Mouse (Mus musculus) forebrain, embryonic 11.5 days (tissue): ENCODE data around the gene Rac3. TPM values are rescaled to one million over a fixed set of nuclear protein-coding genes. Genes with fewer than 3 reads are reported as not detected.

Experiments
- ATAC-seq: fragments of 200-750 bp; cut with Nextera tagmentation; replicated peaks from 2 replicates; pipeline ENCODE4 v1.8.0; 2017; ENCODE audit warnings: moderate TSS enrichment; ENCODE audit not compliant: low FRiP score
- DNase-seq: peaks from one replicate; pipeline ENCODE4 v3.0.0-alpha.2; 2017; ENCODE audit warnings: low spot score
- H3K27ac ChIP-seq: fragments of 300-500 bp; sonication (generic); 2 replicates; pipeline ENCODE4 v1.5.1; 2014; ENCODE audit warnings: low read depth, low read length
- H3K27me3 ChIP-seq: fragments of 300-500 bp; sonication (generic); 2 replicates; pipeline ENCODE4 v1.6.1; 2014; ENCODE audit warnings: mild to moderate bottlenecking, low read length, mixed read lengths; ENCODE audit not compliant: control insufficient read depth, insufficient read depth
- H3K36me3 ChIP-seq: fragments of 300-500 bp; sonication (generic); 2 replicates; pipeline ENCODE4 v1.6.1; 2014; ENCODE audit warnings: mild to moderate bottlenecking, low read length, moderate library complexity, mixed read lengths; ENCODE audit not compliant: control insufficient read depth, insufficient read depth
- H3K4me1 ChIP-seq: fragments of 300-500 bp; sonication (generic); replicated peaks from 2 replicates; pipeline ENCODE4 v1.6.1; 2014; ENCODE audit warnings: low read length, mixed read lengths; ENCODE audit not compliant: control insufficient read depth, insufficient read depth
- H3K4me2 ChIP-seq: fragments of 300-500 bp; sonication (generic); 2 replicates; pipeline ENCODE4 v1.6.1; 2014; ENCODE audit warnings: low read depth, mild to moderate bottlenecking, low read length, moderate library complexity, mixed read lengths; ENCODE audit not compliant: severe bottlenecking
- H3K4me3 ChIP-seq: fragments of 300-500 bp; sonication (generic); 2 replicates; pipeline ENCODE4 v1.5.1; 2014; ENCODE audit warnings: low read depth, low read length
- H3K9ac ChIP-seq: fragments of 300-500 bp; sonication (generic); 2 replicates; pipeline ENCODE4 v1.6.1; 2014; ENCODE audit warnings: low read length
- H3K9me3 ChIP-seq: fragments of 300-500 bp; sonication (generic); 2 replicates; pipeline ENCODE4 v1.6.1; 2016; ENCODE audit warnings: low read length, mixed read lengths; ENCODE audit not compliant: control insufficient read depth
- WGBS: fragments of 180-500 bp; shearing (Covaris S2); extraction: QIAGEN DNeasy Blood & Tissue Kit; methylation state at CpG from one replicate; pipeline ENCODE4 v1.1.7; 2014; 5-methylcytosine and 5-hydroxymethylcytosine counted together
- polyA plus RNA-seq: library from polyadenylated mRNA; unstranded; fragments of >200 nt; fragmentation: Nextera tagmentation; extraction: Ambion mirVana; gene quantifications from 2 replicates; pipeline ENCODE4 v1.2.1, GENCODE M21; 2014

Rac3 gene
- polyA plus RNA-seq, 1 experiment from 2014 or later: 7.5 TPM

DNA sequence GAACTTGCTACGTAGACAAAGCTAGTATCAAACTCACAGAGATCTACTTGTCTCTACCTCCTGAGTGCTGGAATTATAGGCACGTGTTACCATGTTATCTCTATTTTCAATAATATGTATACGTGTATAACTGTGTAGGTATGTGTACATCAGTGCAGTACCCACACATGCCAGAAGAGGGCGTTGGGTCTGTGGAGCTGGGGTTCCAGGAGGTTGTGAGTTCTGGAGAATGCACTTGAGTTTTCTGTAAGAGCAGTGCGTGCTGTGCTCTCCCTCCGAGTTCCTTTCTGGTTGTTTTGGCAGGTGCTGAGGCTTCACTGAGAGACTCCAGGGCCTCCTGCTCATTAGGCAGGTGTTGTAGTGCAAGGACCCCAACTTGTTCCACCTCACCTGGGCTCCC is 24.7 kb upstream of the Rac3 start:
- Histone ChIP-seq H3K9ac (no peak overlapping the region), H3K4me1 (peaks cover 5% of the 10 kb centered on the region; the same call in 1 of the 2 replicates), H3K4me2 (no peak overlapping the region), H3K4me3 (no peak overlapping the region), H3K36me3 (no peaks in the 10 kb centered on the region; the same call in 1 of the 2 replicates), H3K27ac (no peak overlapping the region), H3K27me3 (no peaks in the 10 kb centered on the region), H3K9me3 (no peaks in the 10 kb centered on the region)
- DNase-seq: no peak
- no peak for ATAC-seq
- 91% methylated on average over 6 of the region's 6 CpGs for WGBS

DNA sequence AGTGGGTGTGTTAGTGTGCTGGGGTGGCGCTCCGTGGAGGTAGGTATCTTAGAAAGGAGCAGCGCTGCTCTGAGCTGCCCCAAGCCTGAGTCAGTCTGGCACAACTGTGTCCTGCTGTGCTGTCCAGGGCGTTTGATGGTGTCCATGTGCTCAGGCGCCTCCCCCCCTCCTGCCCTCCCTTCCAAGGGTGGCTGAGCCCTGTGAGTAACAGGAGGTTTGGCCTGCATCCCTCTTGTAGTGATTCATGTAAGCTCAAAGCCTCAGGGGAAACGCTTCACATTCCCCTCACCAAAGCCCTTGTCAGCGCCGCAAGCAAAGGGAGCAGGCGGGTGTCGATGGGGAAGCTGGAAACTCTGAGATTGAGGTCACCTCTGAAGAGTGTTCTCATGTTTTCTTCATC is 23.5 kb upstream of the Rac3 start:
- peaks cover 5% of the 10 kb centered on the region; the same call in 1 of the 2 replicates for H3K4me1 ChIP-seq
- H3K4me2 ChIP-seq: no peak overlapping the region
- ATAC-seq (no peak), DNase-seq (no peak)
- H3K27ac ChIP-seq: no peak overlapping the region
- 77% methylated on average over 10 of the region's 10 CpGs for WGBS
- no peaks in the 10 kb centered on the region for H3K9me3 ChIP-seq
- no peaks in the 10 kb centered on the region for H3K27me3 ChIP-seq
- H3K4me3 ChIP-seq: no peak overlapping the region
- H3K36me3 ChIP-seq: no peaks in the 10 kb centered on the region; the same call in 1 of the 2 replicates
- H3K9ac ChIP-seq: no peak overlapping the region

DNA sequence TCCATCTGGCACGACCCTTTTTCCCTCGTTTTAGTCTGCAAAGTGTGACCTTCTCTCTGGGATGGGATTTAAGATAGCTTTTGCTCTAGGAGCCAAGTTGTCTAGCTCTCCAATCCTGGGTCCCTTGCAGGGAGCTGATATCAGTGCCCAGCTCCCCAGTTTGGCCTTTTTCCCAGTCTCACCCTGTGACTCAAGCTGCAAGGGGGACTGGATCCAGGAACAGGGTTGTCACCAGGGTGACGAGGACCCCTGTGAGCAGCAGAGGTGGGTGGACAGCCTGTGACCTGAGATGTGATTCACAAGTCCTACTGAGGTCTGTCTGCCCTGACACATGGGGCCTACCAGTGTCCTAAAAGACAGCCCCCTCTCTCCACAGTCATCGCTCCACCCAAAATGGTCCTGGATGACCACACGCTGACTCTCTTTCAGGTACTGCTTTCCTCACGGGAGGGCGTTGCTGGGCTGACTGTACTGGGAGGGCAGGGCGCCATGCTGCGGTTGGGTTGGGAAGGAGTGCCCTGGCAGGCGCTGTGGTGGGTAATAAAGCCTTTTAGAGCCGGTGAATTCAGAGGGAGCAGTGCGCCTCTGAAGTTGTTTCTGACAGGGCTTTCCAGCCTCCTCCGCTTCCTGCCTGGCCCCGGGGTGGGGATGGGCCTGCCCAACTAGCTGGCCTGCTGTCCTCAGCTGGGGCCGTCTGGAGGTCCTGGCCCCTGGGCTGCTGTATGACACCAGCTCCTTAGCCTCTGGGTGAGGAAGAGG is 17.4 kb upstream of the Rac3 start:
- peaks cover 32% of the 10 kb centered on the region for H3K4me1 ChIP-seq
- no peak overlapping the region for H3K4me3 ChIP-seq
- 43% methylated on average over 15 of the region's 15 CpGs for WGBS
- no peaks in the 10 kb centered on the region for H3K27me3 ChIP-seq
- ATAC-seq: no peak
- no peak overlapping the region for H3K4me2 ChIP-seq
- no peaks in the 10 kb centered on the region for H3K36me3 ChIP-seq
- DNase-seq: no peak
- 0 out of 2 replicates have a peak overlapping the region, but pooled peaks have one; percentile 12 for H3K27ac ChIP-seq
- peak overlapping the region; percentile 35; the same call in 1 of the 2 replicates for H3K9ac ChIP-seq
- H3K9me3 ChIP-seq: no peaks in the 10 kb centered on the region

DNA sequence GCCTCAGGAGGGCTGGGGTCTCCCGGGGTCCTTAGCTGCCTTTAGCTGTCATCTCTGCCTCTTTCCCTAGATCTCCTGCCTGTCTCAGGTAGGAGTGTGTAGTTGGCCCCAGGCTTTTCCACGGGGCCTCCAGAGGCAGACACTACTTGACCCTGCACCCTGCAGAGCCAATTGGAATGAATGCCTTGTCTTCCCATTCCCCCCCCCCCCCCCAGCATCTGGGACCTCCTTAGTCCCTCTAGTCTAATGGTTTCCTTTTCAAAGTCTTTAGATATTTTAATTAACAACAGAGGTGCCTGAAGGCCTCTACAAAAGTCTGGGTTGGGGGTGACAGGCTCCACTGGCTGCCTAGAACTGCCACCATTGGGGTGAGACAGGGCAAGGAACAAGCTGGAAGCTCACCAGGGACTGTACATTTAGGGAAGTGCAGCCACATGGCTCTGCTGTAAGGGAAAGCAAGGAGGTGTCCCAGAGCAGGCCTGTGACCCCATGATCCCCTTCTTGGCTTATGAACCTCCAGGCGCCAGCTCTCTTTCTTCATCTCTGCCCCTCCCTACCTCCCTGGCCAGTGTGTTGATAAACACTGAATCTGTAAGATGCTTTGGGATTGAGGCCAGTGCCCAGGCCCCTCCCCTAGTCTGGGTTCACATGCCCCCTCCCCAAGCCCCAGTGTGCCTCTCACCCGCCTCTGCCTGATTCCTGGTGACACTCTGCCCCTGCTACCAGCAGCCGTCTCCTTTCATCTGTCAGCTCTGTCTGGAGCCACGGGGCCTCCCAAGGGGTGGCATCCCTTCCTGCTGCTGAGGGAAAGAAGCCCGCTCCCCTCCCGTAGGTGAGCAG is 16.6 kb upstream of the Rac3 start:
- 0 out of 2 replicates have a peak, but pooled peaks have one; percentile 6 for ATAC-seq
- Histone ChIP-seq H3K4me1 (peaks cover 32% of the 10 kb centered on the region), H3K27ac (no peak overlapping the region)

DNA sequence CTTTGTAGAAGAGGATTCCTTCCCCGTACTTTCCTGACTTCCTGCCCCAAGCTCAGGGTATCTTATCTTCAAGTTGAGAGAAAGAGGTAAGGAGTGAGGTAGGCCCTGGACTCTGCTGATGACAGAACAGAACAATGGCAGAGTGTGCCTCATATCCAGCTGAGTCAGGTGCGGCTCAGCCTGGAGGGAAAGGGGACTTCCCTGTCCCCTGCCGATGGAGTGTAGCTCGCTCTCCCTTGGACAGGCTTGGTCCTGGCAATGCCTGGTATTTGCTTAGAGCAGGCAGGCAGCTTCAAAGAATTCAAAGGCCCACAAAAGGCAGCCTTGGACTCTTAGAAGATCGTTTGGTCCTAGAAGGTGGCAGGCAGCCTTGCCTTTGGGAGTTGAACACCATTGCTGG is 15.2 kb upstream of the Rac3 start:
- H3K4me3 ChIP-seq: no peak overlapping the region
- no peak for ATAC-seq
- no peaks in the 10 kb centered on the region for H3K36me3 ChIP-seq
- no peak overlapping the region for H3K4me2 ChIP-seq
- H3K9me3 ChIP-seq: no peaks in the 10 kb centered on the region
- no peaks in the 10 kb centered on the region for H3K27me3 ChIP-seq
- no peak overlapping the region for H3K9ac ChIP-seq
- 66% methylated on average over 5 of the region's 5 CpGs for WGBS
- no peak for DNase-seq
- H3K4me1 ChIP-seq: peaks cover 32% of the 10 kb centered on the region
- no peak overlapping the region for H3K27ac ChIP-seq

More for the DNA sequence above, 16.6 kb upstream of the Rac3 start:
- WGBS: 17% methylated on average over 8 of the region's 8 CpGs
- Histone ChIP-seq H3K4me2 (no peak overlapping the region), H3K36me3 (no peaks in the 10 kb centered on the region), H3K9me3 (no peaks in the 10 kb centered on the region), H3K4me3 (no peak overlapping the region), H3K9ac (peak overlapping the region; percentile 35; the same call in 1 of the 2 replicates), H3K27me3 (no peaks in the 10 kb centered on the region)
- peak; percentile 52 for DNase-seq

DNA sequence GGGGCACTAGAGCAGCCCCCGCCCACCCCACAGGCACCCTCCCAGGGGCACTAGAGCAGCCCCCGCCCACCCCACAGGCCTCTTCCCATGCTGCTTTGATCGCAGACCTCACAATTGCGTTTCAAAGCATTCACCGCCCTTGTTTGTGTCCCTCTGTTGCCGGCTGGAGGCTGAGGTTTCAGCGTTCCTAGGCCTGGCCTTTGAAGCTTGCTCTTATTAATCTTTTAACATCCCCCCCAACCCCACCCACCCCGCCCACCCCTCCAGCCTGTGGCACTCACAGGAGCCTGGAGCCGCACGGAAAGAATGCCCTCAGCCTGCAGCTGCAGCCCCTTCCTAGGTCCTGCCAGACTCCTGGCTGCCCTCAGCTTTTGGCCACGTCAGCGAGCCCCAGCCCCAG is 14.0 kb upstream of the Rac3 start:
- DNase-seq: peak; percentile 67
- Histone ChIP-seq H3K9ac (peak overlapping the region; percentile 24; the same call in 1 of the 2 replicates), H3K36me3 (no peaks in the 10 kb centered on the region), H3K27me3 (no peaks in the 10 kb centered on the region), H3K4me1 (peaks cover 32% of the 10 kb centered on the region), H3K27ac (peak overlapping the region; percentile 53), H3K4me3 (no peak overlapping the region), H3K4me2 (0 out of 2 replicates have a peak overlapping the region, but pooled peaks have one; percentile 18), H3K9me3 (no peaks in the 10 kb centered on the region)
- peak; percentile 31; the same call in 1 of the 2 replicates for ATAC-seq
- WGBS: under 1% methylated on average over 11 of the region's 12 CpGs

DNA sequence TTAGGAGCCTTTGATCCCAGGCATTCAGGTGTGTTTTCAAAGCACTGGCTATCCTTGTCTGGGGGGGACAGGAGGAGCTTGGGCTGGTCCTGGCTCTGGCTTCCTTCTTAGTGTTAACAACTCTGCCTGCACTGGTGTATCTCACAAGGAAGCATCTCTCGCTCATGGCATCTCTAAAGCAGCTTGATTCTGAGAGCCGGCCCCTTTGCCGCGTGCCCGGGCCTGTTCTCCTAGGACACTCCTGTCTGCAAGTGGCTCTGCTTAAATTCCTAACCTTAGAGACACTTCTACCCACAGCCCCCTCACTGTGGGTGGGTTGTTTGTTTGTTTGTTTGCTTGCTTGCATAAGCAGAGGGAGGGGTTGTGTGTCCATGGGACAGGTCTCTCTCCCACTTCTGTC is 13.3 kb upstream of the Rac3 start:
- ATAC-seq: no peak
- Histone ChIP-seq H3K36me3 (no peaks in the 10 kb centered on the region), H3K4me1 (peaks cover 35% of the 10 kb centered on the region), H3K27ac (no peak overlapping the region), H3K4me3 (no peak overlapping the region), H3K9me3 (no peaks in the 10 kb centered on the region), H3K27me3 (no peaks in the 10 kb centered on the region), H3K4me2 (no peak overlapping the region), H3K9ac (no peak overlapping the region; the same call in 1 of the 2 replicates)
- WGBS: 46% methylated on average over 5 of the region's 5 CpGs
- DNase-seq: no peak

DNA sequence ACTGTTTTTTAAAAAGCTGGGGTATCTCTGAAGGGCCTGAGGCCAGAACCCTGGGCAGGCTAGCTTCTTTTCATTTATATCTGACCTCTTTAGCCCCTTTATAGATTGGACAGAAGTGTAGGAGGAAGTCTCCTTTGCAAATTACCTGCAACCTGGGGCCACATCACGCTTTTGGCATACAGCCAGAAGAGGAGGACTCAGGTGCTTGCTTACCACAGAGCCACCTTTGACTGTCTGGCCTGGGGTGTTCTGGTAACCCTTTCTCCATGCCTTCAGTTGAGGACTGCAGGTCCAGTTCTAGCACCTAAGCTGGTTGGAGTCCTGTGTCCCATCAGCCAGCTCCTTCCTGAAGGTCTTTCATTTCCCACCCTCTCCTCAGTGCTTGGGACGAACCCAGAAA is 11.7 kb upstream of the Rac3 start:
- H3K27me3 ChIP-seq: no peaks in the 10 kb centered on the region
- peaks cover 33% of the 10 kb centered on the region for H3K4me1 ChIP-seq
- ATAC-seq (no peak), DNase-seq (no peak)
- no peak overlapping the region for H3K4me3 ChIP-seq
- no peak overlapping the region for H3K9ac ChIP-seq
- no peaks in the 10 kb centered on the region for H3K9me3 ChIP-seq
- no peak overlapping the region for H3K4me2 ChIP-seq
- 85% methylated on average over 2 of the region's 2 CpGs for WGBS
- no peaks in the 10 kb centered on the region for H3K36me3 ChIP-seq
- H3K27ac ChIP-seq: no peak overlapping the region
